Mouse (Mus musculus): Measurements from ENCODE around the gene Rnf113a2.

GRCm38 (mm10) chr12:84416834-84417604, at the start of gene Rnf113a2:
- TF ChIP-seq CTCF (IDR thresholded peaks at IDR 0.05; ENCODE audit: control insufficient read depth, insufficient read depth, insufficient replicate concordance, low read depth, low read length) = no peak
- TF ChIP-seq POLR2A (IDR thresholded peaks at IDR 0.05; ENCODE audit: control insufficient read depth, low read depth, low read length) = peak; percentile 90
